Mouse (Mus musculus): ENCODE measurements around the gene Art1.

GRCm38 (mm10) chr7:102117382-102117781 is 15.8 kb downstream of the Art1 start:
- TF ChIP-seq CTCF (IDR thresholded peaks at IDR 0.05 in 2 of 3, conservative IDR thresholded peaks at IDR 0.05 in 1 of 3; ENCODE audit: control insufficient read depth in 1 of 3, insufficient read depth in 1 of 3, low read depth in 2 of 3, low read length in 3 of 3, poor library complexity in 1 of 3, severe bottlenecking in 1 of 3) (no peak), JUND (IDR thresholded peaks at IDR 0.05; ENCODE audit: low read depth, low read length) (no peak), RAD21 (IDR thresholded peaks at IDR 0.05; ENCODE audit: low read depth, low read length) (no peak), EP300 (IDR thresholded peaks at IDR 0.05; ENCODE audit: low read depth in 1 of 2, low read length in 2 of 2) (no peak), POLR2AphosphoS5 (IDR thresholded peaks at IDR 0.05; ENCODE audit: borderline replicate concordance, low read depth, low read length) (no peak), MAZ (IDR thresholded peaks at IDR 0.05; ENCODE audit: low read depth, low read length) (no peak), MAFK (IDR thresholded peaks at IDR 0.05; ENCODE audit: borderline replicate concordance, low read depth, low read length) (no peak), HCFC1 (IDR thresholded peaks at IDR 0.05; ENCODE audit: low read depth, low read length) (no peak), POLR2A (IDR thresholded peaks at IDR 0.05; ENCODE audit: control insufficient read depth in 1 of 2, insufficient read depth in 1 of 2, low read depth in 1 of 2, low read length in 2 of 2, poor library complexity in 1 of 2) (no peak), MAX (IDR thresholded peaks at IDR 0.05; ENCODE audit: low read length) (no peak)

Data from MEL (cell line).